Mouse (Mus musculus): ENCODE results near the gene Tmem238l. TPM values are rescaled to one million over a fixed set of nuclear protein-coding genes. Genes with fewer than 3 reads are reported as not detected.

Gene Tmem238l
- polyA plus RNA-seq, 1 experiment from 2014 or later: not detected

DNA sequence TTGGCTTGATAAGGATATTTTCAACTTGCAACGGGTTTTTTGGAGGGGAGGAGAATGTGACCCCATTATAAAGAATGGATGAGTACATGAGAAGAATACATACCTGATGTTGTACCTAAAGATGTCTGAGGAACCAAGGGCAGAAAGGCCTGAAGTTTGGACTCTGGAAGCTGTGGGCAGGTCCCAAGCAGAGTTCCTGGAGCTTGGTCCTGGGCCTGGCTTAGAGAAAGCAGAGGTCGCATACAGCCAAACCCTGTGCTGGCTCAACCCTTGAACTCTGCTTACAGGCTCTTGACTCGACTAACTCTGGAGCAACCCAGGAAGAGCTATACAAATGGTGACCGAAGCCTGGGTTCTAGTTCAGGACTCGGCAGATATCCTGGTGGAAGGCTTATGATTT, 14.4 kb upstream of the Tmem238l start:
- no peak for TF ChIP-seq CTCF (IDR thresholded peaks at IDR 0.05)
- CTCF ChIA-PET: no interaction called here
- ATAC-seq: no peak
- in situ Hi-C loops (cut with MboI; ENCODE audit: low pct_unique_long_range_greater_than_20kb): no loop called here
- no peak for DNase-seq (ENCODE audit: low read depth, low spot score)
- POLR2A ChIA-PET: no interaction called here
- no peaks in the 10 kb centered on the region for H3K27me3 ChIP-seq

GRCm38 (mm10) chr11:66945224-66945767, 11.1 kb upstream of the Tmem238l start:
- CTCF ChIA-PET: no interaction called here
- ATAC-seq: no peak
- in situ Hi-C loops (cut with MboI; ENCODE audit: low pct_unique_long_range_greater_than_20kb): no loop called here
- DNase-seq (ENCODE audit: low read depth, low spot score): no peak
- POLR2A ChIA-PET: no interaction called here
- TF ChIP-seq CTCF (IDR thresholded peaks at IDR 0.05): no peak
- H3K27me3 ChIP-seq: no peaks in the 10 kb centered on the region

- ATAC-seq (no peak), DNase-seq (ENCODE audit: low read depth, low spot score) (no peak)
- no peaks in the 10 kb centered on the region for H3K27me3 ChIP-seq
- ChIA-PET CTCF (no interaction called here), POLR2A (no interaction called here)
- in situ Hi-C loops (cut with MboI; ENCODE audit: low pct_unique_long_range_greater_than_20kb): no loop called here
- TF ChIP-seq CTCF (IDR thresholded peaks at IDR 0.05): no peak
These were observed 9.9 kb upstream of the Tmem238l start for GRCm38 (mm10) chr11:66946521-66946920.

- ATAC-seq: no peak
- ChIA-PET CTCF (no interaction called here), POLR2A (no interaction called here)
- H3K27me3 ChIP-seq: no peaks in the 10 kb centered on the region
- DNase-seq (ENCODE audit: low read depth, low spot score): no peak
- in situ Hi-C loops (cut with MboI; ENCODE audit: low pct_unique_long_range_greater_than_20kb): no loop called here
- TF ChIP-seq CTCF (IDR thresholded peaks at IDR 0.05): no peak
These were observed 9.5 kb upstream of the Tmem238l start for GRCm38 (mm10) chr11:66946922-66947321.

DNA sequence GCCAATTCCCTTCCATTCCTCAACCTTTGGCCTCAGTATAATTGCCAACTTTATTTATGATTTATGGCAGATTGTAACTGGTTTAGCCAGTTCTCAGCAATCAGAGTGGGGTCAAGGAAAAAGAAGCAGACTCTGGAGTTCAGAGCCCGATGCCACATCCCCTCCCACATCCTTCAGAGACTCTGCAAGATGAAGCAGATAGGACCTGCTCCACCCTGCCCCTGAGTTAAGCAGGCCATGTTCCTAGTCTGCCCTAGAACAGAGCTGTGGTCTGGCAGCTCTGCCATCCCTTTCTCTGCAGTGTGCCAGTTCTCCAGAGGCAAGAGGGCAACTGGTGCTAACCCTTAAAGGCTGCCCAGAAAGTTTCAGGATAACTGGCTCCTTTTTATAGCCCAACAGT, 4.4 kb downstream of the Tmem238l start:
- no peak for ATAC-seq
- CTCF ChIA-PET: no interaction called here
- in situ Hi-C loops (cut with MboI; ENCODE audit: low pct_unique_long_range_greater_than_20kb): no loop called here
- peaks cover 10% of the 10 kb centered on the region for H3K27me3 ChIP-seq
- no peak for TF ChIP-seq CTCF (IDR thresholded peaks at IDR 0.05)
- DNase-seq (ENCODE audit: low read depth, low spot score): no peak
- POLR2A ChIA-PET: no interaction called here

GRCm38 (mm10) chr11:66961447-66962176, 5.2 kb downstream of the Tmem238l start:
- no peak for TF ChIP-seq CTCF (IDR thresholded peaks at IDR 0.05)
- DNase-seq (ENCODE audit: low read depth, low spot score): no peak
- ChIA-PET POLR2A (no interaction called here), CTCF (no interaction called here)
- ATAC-seq: no peak
- in situ Hi-C loops (cut with MboI; ENCODE audit: low pct_unique_long_range_greater_than_20kb): no loop called here
- H3K27me3 ChIP-seq: peaks cover 10% of the 10 kb centered on the region

- no peak for DNase-seq (ENCODE audit: low read depth, low spot score)
- in situ Hi-C loops (cut with MboI; ENCODE audit: low pct_unique_long_range_greater_than_20kb): no loop called here
- no peak for ATAC-seq
- H3K27me3 ChIP-seq: peaks cover 10% of the 10 kb centered on the region
- TF ChIP-seq CTCF (IDR thresholded peaks at IDR 0.05): no peak
- ChIA-PET CTCF (no interaction called here), POLR2A (no interaction called here)
These were observed 7.0 kb downstream of the Tmem238l start for GRCm38 (mm10) chr11:66963462-66963861.

DNA sequence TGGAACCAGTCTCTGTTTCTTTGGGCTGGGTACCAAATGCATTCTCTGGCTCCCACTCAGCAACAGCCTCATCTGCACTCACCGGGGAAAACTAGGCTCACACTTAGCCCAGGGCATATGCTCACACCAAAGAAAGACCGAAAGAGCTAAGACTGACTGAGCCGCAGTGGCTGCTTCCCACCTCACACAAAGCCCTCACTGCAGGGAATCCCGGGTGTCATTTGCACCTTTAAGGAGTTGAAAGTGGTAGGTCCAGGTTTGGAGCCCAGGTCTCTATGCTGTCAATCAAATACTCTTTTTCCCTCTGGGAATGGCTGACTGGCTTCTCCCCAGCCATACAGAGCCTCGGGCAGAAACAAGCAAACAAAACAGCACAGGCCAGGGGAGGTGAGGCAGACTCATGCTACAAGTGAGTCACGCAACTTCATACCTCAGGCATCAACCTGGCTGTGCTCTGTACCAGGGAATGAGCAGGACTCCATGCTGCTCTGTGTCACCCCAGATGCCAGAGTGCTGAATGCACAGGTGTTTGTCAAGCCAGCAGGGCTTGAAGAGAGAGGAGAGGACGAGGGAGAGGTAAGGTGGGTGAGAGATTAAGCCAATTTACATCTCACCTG, 10.2 kb downstream of the Tmem238l start:
- CTCF ChIA-PET: no interaction called here
- in situ Hi-C loops (cut with MboI; ENCODE audit: low pct_unique_long_range_greater_than_20kb): no loop called here
- ATAC-seq (no peak), DNase-seq (ENCODE audit: low read depth, low spot score) (no peak)
- peaks cover 7% of the 10 kb centered on the region for H3K27me3 ChIP-seq
- TF ChIP-seq CTCF (IDR thresholded peaks at IDR 0.05): no peak
- POLR2A ChIA-PET: no interaction called here

GRCm38 (mm10) chr11:66968575-66968974, 12.1 kb downstream of the Tmem238l start:
- ChIA-PET POLR2A (no interaction called here), CTCF (no interaction called here)
- in situ Hi-C loops (cut with MboI; ENCODE audit: low pct_unique_long_range_greater_than_20kb): no loop called here
- ATAC-seq (no peak), DNase-seq (ENCODE audit: low read depth, low spot score) (no peak)
- no peak for TF ChIP-seq CTCF (IDR thresholded peaks at IDR 0.05)
- H3K27me3 ChIP-seq: peaks cover 13% of the 10 kb centered on the region

- CTCF ChIA-PET: interaction anchor here (1.4 kb wide), 1 partner anchor 11 kb away, joined by 4 read pairs; no protein-coding TSS in a partner anchor
- TF ChIP-seq CTCF (IDR thresholded peaks at IDR 0.05): no peak
- POLR2A ChIA-PET: no interaction called here
- in situ Hi-C loops (cut with MboI; ENCODE audit: low pct_unique_long_range_greater_than_20kb): no loop called here
- ATAC-seq (no peak), DNase-seq (ENCODE audit: low read depth, low spot score) (no peak)
- peaks cover 12% of the 10 kb centered on the region for H3K27me3 ChIP-seq
These were observed 17.1 kb downstream of the Tmem238l start for GRCm38 (mm10) chr11:66973507-66973906.

DNA sequence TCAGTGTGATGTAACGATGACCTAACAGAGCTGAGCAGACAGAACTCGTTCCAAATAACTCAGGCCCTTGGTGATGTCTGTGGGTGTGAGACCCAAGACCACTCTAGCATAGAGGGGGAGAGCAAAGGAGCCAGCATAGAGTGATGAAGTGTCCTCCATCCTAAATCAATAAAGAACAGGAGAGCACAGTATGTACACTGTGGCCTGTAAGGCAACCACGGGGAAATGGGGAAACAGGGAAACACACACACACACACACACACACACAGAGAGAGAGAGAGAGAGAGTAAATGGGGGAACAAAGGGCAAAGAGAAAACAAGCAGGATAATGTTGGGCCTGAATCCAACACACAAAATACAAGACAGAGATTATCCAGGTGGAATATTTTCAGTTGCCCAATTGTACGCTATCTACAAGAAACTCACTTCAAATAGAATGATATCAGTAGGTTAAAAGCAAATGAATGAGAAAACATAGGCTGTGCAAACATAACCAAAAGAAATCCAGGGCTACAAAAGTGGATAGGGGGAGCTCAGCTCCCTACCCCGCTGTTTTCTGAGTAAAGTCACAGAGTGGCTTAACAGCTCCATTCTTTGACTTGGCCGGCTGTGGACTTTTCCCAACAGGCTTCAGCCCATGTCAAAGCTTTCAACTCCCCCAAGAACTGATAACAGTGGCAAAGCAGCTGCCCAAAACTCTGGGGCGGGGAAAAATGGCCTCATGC, 19.3 kb downstream of the Tmem238l start:
- no peak for TF ChIP-seq CTCF (IDR thresholded peaks at IDR 0.05)
- ATAC-seq (no peak), DNase-seq (ENCODE audit: low read depth, low spot score) (no peak)
- ChIA-PET CTCF (interaction anchor here (0.7 to 1.7 kb wide), 2 partner anchors 9 to 69 kb away, joined by 3 to 4 read pairs; no protein-coding TSS in a partner anchor), POLR2A (no interaction called here)
- peaks cover 28% of the 10 kb centered on the region for H3K27me3 ChIP-seq
- in situ Hi-C loops (cut with MboI; ENCODE audit: low pct_unique_long_range_greater_than_20kb): no loop called here
